Mouse (Mus musculus) adrenal gland, adult 2 months (tissue): Measurements from ENCODE around the gene Dlgap4. TPM values are rescaled to one million over a fixed set of nuclear protein-coding genes. Genes with fewer than 3 reads are reported as not detected.
A peak's percentile ranks its signal among the peaks of the same experiment; 100 is the strongest.

Source experiments
- DNase-seq: peaks from one replicate; pipeline ENCODE4 v3.0.0; 2021
- polyA plus RNA-seq: library from polyadenylated mRNA; depleted of rRNA; stranded (reverse); fragments of >200 nt; gene quantifications from 2 replicates; pipeline ENCODE4 v1.2.3, GENCODE M21; 2012
- total RNA-seq, 2 experiments: library from RNA; stranded (reverse); gene quantifications; 2 replicates each; pipeline ENCODE4 v1.2.3; 2021

The Dlgap4 gene
- total and polyA plus RNA-seq, 3 experiments: 49.5 to 87.7 (median 58.3) TPM

DNA sequence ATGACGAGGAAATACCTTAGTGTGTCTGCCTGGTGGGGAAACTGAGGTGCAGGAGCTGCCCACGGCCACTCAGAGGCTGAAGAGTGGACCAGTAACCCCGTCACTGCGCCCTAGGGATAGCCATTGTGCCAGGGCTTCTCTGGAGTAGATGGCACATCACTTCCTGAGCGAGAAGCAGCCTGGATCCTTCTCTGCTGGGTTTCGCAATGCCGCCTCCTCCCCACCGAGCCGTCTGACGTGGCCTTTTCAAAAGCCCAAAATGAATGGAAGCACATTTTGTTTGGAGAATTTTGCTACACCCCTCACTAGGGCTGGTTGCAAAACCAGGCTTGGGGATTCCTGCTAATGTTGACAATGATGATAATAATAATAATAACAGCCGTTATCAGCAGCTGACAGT is 4.0 kb downstream of the Dlgap4 start:
- peak; percentile 35 for DNase-seq

DNA sequence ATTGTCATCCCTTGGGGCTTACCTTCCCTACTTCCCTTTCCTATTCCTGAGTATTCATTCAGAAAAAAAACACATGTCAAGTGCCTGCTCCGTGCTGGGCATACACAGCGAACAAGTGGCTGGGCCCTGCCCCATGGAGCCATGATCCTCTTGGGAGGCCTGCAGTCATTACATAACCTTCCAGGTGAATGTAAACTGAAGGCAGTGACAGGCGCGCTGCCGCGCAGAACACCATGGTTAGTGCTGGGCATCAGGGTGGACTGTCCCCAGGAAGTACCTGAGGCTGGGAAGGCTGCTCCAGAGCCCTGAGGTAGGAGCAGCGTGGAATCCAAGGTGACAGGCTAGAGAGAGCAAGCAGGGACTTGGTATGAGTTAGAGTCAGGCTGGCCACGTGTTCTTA is 7.4 kb downstream of the Dlgap4 start:
- no peak for DNase-seq

DNA sequence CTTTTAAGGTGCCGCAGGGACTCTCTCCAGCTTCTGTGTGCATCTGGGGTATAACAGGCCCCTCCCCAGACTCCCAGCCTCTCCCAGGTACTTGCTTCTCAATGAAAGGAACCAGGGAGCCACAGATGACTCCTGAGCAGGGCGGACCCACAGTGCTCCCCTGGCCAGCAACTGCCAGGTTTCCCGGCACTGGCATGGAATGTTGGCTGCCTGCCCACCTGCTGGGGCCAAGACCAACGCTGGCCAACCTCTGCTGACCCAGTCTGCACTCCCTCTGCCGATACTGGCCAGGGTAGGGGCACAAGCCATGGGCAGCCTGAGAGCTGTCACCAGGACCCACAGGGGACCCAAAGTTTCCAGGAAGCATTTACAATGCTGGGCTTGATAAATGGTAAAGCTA is 7.9 kb downstream of the Dlgap4 start:
- DNase-seq: peak; percentile 66

DNA sequence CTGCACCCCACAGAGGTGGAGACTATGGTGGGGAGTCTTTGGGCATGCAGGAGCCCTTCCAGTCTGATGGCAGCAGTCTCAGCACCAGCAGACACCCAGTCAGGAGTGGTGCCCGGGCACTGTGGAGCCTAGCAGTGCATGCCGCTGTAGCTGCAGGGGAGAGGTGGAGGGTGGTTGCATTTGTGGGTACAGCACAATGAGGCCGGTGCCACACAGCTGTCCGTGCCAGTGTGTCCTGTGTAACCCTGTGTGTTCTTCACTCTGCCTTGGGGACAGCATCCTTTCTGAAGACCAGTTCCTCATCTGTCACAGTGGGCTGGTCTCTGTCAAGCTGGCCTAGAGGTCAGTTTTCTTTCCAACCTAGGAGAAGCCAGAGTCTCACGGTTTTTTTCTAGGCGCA is 8.7 kb downstream of the Dlgap4 start:
- DNase-seq: no peak

DNA sequence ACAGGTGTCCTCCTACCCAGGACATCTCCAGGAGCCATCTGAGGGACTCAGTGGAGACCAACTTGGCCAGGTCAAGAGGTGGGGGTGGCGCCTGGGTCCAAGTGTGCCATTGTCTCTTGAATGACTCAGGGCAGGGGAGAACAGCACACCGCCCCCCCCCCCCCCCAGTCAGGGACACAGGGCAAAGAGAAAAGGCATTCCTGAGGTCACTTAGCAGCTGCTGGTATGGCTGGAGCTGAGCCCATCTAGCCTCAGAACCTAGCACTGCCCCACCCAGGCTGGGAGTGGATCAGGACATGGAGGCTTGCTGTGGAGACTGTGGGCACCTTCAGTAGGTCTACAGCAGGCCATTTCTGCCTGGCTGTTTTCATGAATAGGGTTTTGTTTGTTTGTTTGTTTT is 9.7 kb downstream of the Dlgap4 start:
- no peak for DNase-seq

DNA sequence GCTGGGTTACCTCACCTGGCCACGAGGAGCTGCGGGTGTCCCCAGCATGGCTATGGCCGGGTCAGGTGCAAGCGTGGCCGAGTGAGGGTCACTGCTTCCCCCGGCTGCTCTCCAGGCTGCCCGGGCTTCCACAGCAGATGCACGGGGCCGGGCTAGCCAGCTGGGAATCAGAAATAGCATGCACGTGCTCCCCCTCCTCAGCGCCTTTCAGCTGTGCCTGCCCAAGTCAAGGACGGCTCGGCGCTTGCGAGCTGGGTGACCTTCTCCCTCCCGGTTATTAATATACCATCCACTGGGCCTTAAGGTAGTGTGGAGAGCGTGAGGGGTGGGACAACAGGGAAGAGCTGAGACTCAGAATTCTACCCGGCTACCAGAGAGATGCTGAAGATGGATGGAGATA is 11.8 kb downstream of the Dlgap4 start:
- DNase-seq: peak; percentile 45

DNA sequence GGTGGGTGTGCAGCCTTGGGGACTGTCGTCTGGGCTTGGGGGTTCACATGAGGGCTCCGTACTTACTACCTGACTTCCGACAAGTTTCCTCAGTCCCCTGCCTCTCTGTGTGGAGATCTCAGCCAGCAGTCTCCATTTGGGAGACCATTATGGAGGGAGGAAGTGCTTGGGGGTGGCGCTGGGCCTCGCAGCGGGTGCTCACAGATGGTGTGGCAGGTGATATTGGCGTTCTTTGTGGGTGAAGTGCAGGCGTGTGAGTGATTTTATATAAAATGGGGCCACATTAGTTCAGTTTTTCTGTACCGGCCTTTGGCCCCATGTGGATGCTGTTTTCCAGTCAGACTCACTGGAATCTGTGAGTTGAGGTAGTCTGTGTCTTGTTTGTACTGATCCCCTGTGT is 12.6 kb downstream of the Dlgap4 start:
- DNase-seq: no peak

DNA sequence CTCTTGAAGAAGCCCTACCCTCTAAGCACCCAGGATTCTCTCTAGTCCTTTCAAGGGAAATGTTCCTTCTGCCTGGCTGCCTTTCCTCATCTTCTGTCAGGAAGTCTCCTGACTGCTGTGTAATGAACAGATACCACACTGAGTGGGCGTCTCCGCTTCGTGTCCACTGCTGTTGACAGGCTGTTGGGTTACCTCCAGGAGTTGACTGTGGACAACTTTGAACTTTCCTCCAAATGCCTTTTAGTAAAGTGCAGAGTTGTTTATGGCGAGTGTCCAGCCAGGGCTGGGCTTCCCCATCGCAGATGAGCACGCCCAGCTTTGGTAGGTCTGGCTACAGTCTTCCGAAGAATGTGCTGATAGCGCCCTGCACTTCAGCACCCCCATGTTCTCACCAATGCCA is 13.0 kb downstream of the Dlgap4 start:
- DNase-seq: no peak

DNA sequence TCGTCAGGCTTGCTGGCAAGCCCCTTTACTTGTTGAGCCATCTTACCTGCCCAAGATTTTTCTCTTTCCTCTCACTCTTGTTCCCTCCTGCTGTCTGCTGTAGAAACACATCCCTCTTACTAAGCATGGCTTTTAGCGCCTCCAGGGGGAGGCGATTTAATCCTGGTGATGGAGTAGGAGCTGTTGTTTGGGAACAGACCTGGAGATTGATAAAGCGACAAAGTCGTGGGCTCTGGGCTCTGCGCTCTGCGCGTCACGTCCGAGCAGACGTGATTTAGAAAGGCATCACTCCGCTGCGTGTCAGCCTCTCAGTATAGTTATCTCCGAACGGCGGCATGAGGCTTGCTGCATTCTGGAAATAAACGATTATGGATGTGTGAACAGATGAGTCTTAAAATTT is 14.4 kb downstream of the Dlgap4 start:
- DNase-seq: no peak

DNA sequence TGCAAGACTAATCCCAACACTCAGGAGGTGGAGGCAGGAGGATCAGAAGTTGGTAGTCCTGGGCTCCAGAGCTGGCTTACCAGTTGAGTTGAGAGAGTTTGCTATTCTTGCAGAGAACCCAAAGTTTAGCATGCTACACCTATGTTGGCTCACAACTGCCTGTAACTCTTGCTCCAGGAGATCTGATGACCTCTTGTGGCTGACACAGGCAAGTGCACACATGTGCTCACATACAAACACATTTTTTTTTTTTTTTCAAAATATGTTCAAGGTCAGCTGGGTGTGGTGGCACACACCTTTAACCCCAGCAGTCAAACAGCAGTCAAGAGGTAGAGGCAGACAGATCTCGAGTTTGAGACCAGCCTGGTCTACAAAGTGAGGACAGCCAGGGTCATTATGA is 16.8 kb downstream of the Dlgap4 start:
- no peak for DNase-seq

DNA sequence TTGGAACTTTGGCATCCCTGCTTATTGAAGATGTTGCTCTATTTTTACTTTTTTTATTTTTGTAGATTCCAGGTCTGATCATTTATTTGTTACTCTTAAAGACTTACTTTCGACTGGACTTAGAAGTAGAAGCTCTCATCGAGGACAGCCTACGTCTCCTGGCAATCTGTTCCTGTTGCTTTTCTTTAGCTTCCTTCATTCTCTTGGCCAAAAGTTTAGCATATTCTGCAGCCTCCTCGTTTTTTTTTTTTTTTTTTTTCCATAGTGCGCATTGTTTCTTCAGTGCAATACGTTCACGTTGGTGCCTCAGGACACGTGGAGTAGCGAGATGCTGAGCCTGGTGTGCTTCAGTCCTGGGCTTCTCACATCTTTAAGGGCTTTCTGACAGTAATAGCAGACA is 19.2 kb downstream of the Dlgap4 start:
- no peak for DNase-seq

DNA sequence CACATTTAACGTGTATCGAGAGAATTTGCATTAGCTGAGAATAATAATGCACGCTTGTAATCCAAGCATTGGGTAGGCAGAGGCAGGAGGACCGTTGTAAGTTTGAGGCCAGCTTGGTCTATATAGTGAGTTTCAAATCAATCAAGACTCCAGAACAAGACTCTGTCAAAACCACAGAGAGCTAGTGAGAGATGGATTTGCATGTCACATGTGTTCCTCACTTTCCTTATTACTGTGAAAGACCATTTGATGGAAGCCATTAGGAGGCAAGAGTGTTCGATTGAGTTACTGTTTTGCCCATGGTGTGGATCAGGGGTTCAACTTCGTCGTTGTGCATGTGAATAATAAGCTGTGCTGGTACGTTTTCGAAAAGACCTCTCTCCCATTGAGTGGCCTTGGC is 21.6 kb downstream of the Dlgap4 start:
- no peak for DNase-seq

DNA sequence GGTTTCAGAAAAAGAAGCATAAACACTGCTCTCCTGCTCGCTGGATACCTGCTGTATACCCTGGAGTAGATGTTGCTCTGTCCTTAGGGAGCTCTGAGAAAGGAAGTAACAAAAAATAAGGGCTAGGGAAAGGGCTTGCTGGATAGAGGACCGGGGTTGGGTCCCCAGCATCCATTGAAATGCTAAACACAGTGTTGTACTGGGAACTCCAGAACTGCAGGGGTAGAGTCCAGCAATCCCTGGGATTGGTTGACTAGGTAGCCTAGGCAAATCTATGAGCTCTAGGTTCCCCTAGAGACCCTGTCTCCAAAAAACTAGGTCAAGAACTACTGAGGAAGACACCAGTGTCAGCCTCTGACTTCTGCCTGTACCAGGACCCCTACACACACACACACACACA is 27.6 kb downstream of the Dlgap4 start:
- no peak for DNase-seq

DNA sequence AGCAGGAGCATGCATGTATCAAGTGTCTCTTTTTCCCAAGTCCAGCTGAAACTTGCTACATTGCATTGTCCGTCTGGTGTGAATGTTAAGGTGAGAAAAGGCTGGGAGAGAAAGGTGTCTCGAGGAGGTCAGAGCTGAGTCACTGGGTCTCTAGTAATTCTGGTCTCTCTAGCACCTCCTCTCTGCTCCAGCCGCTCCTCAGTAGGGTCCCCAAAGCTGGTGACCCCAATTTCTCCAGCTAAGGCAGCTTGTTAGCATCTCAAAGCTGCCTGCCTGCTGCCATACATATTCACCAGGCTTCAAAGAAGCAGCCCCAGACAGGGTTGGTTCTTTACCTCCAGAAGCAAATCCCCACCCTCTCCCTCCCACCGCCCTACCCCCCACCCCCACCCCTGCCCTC is 29.4 kb downstream of the Dlgap4 start:
- no peak for DNase-seq

DNA sequence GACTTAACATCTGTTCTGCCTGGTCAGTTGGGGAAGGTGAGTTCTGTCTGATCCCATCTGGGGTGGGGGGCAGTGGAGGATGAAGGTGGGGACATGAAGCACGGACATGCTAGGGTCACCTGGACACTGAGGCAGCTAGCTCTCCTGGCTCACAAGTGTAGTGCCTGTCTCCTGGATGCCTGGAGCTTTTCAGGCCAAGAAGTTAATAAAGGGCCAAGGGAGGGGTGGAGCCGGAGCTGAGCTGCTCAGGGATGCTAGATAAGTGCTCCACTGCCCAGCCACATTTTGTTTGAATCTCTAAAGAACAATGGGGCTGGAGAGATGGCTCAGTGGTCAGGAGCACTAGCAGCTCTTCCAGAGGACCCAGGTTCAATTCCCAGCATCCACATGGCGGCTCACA is 29.9 kb downstream of the Dlgap4 start:
- no peak for DNase-seq

DNA sequence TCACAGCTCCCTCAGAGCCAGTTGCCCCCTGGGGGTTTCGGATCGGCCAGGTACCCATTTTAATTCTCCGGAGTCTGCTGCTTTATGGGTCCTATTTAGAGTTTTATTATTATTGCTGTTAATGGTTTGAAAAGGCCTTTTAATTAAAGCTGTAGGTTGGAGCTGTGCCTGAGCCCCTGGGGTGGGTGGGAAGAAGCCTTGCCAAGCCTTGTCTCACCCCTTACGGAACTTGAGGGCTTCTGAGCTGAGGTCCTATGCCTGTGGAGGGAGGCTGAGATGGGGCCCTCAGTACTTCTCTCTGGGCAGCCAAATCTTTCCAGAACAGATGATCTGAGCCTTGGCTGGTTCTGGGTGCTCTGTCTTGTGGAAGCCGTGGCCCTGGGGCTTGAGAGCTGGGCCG is 31.6 kb downstream of the Dlgap4 start:
- DNase-seq: no peak

DNA sequence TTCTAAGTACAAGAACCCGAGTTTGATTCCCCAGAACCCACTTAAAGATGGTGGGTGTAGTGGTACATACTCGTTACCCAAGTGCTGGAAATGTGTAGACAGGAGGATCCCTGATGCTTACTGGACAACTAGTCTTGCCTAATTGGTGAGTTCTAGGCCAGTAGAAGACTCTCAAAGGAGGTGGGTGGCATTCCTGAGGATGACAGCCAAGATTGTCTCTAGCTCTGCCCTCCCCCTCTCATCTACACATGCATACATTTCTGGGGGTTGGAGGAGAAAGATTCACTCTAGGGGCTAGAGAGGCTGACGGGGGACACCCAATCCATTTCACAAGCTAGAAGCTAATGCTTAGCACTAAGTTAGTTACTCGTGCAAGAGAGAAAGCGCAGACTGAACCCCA is 33.4 kb downstream of the Dlgap4 start:
- no peak for DNase-seq

DNA sequence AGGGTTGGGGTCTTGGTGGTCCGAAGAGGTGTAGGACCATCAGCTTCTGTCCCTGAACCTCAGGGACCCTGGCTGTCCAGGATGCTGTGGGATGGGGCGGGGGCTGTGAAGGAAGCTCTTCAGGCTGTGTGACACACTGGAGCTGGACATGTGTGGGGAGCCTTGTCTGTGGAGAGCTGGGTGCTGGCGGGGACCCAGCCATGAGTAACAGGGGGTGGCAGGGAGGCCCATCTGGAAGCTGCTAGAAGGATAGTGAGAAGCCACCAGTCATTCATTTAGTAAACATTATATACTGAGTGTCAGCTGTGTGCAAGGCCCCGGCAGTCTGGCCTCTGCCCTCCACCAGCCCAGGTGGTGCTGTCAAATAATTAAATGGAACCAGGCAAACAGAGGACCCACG is 34.5 kb downstream of the Dlgap4 start:
- no peak for DNase-seq

DNA sequence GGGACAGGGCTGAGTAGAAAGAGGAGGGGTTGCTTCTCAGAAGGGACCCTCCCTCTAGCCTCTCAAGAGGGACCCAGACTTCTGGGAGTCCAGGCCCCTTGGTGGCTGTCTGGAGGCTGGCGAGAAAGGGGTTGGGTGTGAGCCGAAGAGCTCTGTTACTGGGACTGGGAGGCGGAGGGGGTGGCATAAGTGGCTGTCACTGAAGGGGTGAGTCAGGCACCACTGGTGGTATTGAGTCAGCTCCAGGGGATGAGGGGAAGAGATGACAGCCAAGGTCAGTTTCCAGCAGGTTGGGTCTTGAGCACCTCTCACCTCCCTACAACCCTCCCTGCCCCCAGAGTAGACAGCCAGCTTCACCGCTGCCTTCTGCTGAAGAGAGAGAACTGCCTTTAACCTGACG is 35.9 kb downstream of the Dlgap4 start:
- DNase-seq: peak; percentile 57

DNA sequence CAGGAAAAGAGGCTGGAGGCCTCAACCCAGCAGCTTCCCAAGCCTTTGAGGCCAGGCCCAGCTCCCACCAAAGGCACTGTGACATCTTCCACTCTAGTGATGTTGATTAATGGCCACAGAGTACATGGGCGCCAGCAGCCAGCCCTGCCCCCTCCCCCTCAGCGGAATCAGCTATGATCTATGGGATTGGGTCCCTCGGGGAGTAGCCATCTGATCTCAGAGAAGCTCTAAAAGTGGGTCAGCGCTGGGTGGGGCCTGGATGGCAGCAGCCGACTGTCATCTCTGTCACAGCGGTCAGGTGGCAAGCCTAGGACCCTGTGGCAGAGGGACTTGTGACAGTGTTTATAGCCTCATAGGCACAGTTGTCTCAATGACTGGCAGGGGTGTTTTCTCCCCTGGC is 37.5 kb downstream of the Dlgap4 start:
- DNase-seq: no peak

DNA sequence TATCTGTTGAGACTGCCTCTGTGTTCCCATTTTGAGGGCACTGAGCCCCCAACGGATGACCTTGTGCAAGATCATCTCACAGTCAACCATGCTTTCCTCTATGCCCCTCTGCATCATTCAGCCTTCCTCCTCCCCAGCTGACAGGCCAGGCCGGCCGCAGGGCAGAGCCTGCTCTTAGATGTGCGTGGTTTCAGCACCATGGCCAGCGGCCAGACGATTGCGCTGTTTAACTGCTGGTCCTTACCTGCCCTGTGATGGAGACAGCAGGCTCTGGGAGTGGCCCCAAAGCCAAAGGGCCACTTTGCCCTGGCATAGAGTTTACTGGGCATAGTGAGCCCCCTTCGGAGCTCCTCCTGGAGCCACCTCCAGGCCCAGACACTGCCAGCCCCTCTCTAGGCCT is 39.3 kb downstream of the Dlgap4 start:
- DNase-seq: peak; percentile 70

DNA sequence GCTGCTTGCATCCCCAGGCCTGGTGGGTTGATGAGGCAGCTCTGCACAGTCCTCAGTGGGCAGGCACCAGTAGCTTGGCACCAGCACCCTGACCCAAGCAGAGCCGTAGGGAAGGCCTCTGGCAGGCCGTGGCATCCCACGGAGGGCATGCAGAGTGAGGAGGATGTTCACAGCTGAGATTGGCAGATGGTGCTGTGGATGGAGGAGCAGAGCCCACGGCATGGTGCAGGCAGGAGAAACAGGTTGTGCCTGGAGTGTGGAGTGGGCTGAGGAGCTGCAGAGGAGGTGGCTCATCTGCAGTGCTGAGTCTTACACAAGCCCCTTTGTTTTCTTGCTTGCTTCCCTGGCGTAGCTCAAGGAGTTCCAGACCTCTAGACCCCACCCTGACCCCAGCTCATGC is 40.6 kb downstream of the Dlgap4 start:
- DNase-seq: no peak

DNA sequence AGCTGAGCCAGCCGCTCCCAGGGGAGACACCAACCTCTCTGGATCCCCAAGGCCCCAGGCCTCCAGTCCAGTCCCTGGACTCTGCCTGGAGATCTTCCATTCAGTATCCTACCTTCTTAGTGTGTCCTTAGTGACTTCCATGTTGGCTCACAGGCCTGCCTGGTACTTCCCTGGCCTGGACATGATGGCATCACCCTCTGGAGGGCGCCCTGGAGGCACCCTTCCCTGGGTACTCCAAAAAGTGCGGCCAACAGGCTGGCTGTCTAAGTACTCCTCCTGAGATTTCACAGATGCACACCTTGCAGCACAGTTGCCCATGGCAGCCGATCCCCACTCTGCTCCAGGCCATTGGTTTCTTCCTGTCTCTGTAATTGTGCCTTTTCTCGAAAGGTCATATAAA is 42.1 kb downstream of the Dlgap4 start:
- no peak for DNase-seq

DNA sequence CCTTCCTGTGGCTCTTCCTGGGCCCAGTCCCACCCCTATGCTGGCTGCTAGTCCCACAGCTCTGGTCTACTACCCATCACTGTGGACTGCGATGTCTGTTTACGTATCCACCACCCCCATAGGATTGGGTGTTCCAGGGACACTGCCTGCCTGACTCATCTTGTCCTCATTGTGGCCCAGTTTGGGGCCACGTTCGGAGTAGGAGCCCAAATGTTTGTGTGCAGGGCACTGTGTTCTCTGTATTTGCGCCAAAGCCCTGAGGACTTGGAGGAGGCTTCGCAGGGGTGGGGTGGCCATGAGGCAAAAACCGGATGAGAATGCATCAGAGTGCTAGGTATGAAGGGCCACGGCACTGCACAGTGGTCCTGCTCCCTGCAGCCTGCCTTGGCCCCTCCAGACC is 44.0 kb downstream of the Dlgap4 start:
- DNase-seq: peak; percentile 40

DNA sequence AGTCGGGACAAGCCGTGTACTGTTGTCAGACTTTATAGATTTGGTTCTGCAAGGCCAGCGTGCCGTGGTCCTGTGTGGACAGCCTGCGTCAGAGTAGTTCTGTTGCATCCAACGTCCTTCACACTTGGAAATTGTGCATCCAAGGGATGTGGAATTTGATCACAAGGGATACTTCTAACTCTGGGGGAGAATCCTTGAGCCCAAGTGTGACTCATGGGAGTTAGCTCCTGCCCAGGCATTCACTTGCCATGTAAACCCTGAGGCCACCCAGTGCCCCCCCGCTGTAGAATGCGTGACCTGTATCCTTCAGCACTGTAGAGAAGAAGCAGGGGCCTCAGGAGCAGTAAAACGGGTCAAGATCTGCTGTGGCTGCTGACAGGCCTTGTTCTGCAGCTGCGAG is 44.7 kb downstream of the Dlgap4 start:
- DNase-seq: peak; percentile 72

DNA sequence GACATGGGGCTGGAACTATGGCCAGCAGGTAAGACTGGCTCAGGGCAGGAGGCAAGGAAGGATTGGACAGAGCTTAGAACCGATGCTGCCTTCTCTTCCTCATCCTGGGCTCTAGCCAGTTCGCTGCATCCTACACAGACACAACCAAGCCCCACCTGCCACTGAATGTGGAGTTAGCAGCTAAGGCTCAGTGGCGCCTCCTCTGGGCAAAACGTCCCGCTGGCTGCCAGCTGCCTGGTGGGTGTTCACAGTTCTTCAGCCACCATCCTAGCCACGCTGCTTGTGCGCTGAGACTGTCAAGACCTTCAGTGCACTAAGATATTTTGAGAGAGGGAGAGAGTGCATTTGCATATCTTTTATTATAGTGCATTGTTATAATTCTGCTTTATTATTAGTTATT is 45.2 kb downstream of the Dlgap4 start:
- DNase-seq: no peak
